Mouse (Mus musculus) embryonic facial prominence, embryonic 15.5 days (tissue): Measurements from ENCODE around the gene Snapc4. TPM values are rescaled to one million over a fixed set of nuclear protein-coding genes. Genes with fewer than 3 reads are reported as not detected.

Experiments
- ATAC-seq: fragments of 200-750 bp; cut with Nextera tagmentation; 2 replicates; pipeline ENCODE4 v1.8.0; 2017; ENCODE audit warnings: low read depth, moderate TSS enrichment; ENCODE audit not compliant: insufficient number of reproducible peaks, low FRiP score, low TSS enrichment
- H3K27ac ChIP-seq: fragments of 300-500 bp; sonication (generic); replicated peaks from 2 replicates; pipeline ENCODE4 v1.5.1; 2015; ENCODE audit warnings: mild to moderate bottlenecking, inconsistent platforms
- H3K27me3 ChIP-seq: fragments of 300-500 bp; sonication (generic); 2 replicates; pipeline ENCODE4 v1.6.1; 2015; ENCODE audit warnings: inconsistent platforms
- H3K36me3 ChIP-seq: fragments of 300-500 bp; sonication (generic); 2 replicates; pipeline ENCODE4 v1.6.1; 2015; ENCODE audit warnings: mild to moderate bottlenecking, inconsistent platforms
- H3K4me1 ChIP-seq: fragments of 300-500 bp; sonication (generic); 2 replicates; pipeline ENCODE4 v1.6.1; 2015; ENCODE audit warnings: inconsistent platforms
- H3K4me2 ChIP-seq: fragments of 300-500 bp; sonication (generic); replicated peaks from 2 replicates; pipeline ENCODE4 v1.6.1; 2015; ENCODE audit warnings: mild to moderate bottlenecking, inconsistent platforms
- H3K4me3 ChIP-seq: fragments of 300-500 bp; sonication (generic); replicated peaks from 2 replicates; pipeline ENCODE4 v1.5.1; 2015; ENCODE audit warnings: mild to moderate bottlenecking, inconsistent platforms
- H3K9ac ChIP-seq: fragments of 300-500 bp; sonication (generic); 2 replicates; pipeline ENCODE4 v1.6.1; 2015; ENCODE audit warnings: inconsistent platforms
- H3K9me3 ChIP-seq: fragments of 300-500 bp; sonication (generic); replicated peaks from 2 replicates; pipeline ENCODE4 v1.6.1; 2016; ENCODE audit warnings: inconsistent platforms
- WGBS: fragments of 180-500 bp; shearing (Covaris S2); methylation state at CpG from one replicate; pipeline ENCODE4 v1.1.7; 2015; 5-methylcytosine and 5-hydroxymethylcytosine counted together
- polyA plus RNA-seq: library from polyadenylated mRNA; unstranded; fragments of >200 nt; fragmentation: Nextera tagmentation; extraction: Ambion mirVana; gene quantifications from 2 replicates; pipeline ENCODE4 v1.2.1, GENCODE M21; 2015

The Snapc4 gene
- polyA plus RNA-seq, 1 experiment from 2014 or later, result 30.2 TPM

DNA sequence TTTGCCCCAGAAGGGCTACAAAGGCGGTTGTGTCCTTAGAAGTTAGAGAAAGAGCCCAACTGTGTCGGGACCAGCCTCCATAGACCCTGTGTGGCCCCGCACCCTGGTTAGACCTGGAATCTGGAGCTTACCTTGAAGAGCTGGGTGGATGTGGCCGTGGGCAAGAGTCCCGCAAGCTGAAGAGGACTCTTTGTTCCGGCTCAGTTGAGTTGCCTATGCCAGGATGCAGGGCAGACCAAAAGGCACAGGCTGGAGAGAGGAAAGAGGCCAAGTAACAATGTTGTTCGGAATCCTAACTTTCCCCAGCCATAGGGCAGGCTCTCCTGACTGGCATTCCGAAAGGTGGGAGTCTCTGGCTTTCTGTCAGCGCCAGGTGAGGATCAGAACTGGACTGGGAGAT, 61.3 kb downstream of the Snapc4 start:
- H3K27ac ChIP-seq, result no peak overlapping the region

DNA sequence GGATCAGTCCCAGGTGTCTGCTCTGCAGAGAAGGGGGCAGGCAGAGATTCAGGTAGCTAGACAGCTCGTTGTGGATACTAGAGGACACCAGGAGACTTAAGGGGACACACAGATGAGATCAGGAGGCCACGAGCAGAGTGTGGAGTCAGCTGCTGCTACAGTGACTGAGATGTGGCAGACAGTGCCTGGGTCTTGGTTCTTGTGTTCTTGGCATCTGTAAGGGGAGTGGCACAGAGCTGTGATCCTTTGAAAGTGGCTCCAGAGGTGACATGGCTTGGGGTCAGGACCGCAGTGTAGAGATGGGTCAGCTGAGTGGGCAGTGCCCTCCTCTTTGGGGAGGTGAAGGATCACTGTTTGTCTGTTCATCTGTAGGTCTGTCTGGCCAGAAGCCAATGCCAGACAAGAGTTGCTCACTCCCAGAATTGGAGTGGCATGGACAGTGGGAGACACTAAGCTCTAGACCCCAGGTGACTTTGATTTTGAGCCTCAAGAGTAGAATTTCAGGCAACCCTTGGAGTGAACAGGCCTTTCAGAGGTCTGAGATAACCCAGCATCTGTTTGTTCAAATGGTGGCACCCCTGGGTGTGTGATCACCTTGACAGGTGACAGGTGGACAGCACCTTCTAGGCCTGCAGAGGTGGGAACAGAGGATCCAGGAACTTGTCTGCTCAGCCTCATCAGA, 62.3 kb downstream of the Snapc4 start:
- no peak overlapping the region for H3K27ac ChIP-seq
- H3K4me1 ChIP-seq, result peaks cover 69% of the 10 kb centered on the region
- peak overlapping the region; percentile 77; the same call in 1 of the 2 replicates for H3K4me2 ChIP-seq

More for the DNA sequence above, 61.3 kb downstream of the Snapc4 start:
- no peak overlapping the region for H3K9ac ChIP-seq
- H3K4me3 ChIP-seq, result no peak overlapping the region
- 88% methylated on average over 9 of the region's 9 CpGs for WGBS
- ATAC-seq, result no peak
- no peaks in the 10 kb centered on the region for H3K27me3 ChIP-seq
- no peaks in the 10 kb centered on the region for H3K9me3 ChIP-seq
- H3K36me3 ChIP-seq, result peaks cover 13% of the 10 kb centered on the region
- H3K4me2 ChIP-seq, result no peak overlapping the region
- H3K4me1 ChIP-seq, result peaks cover 64% of the 10 kb centered on the region

DNA sequence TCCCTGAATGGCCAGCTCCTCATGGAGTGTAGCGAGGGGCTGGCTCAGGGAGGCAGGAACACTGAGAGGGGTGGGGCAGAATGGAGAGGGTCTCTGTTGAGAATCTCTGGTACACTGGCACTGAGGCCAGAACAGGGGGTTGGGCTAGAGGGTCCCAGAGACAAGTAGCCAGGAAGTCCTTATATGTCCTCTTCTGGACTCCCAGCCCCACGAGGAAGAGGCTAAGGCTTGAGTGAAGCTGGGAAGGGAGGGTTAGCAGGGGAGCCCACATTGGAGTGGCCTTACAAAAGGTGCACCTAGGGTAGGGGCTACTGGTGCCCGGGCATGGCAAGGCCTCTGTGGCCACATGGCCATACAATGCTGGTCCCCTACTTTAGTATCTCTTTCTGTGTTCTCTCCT, 63.1 kb downstream of the Snapc4 start:
- Histone ChIP-seq H3K4me1 (peaks cover 69% of the 10 kb centered on the region), H3K27ac (peak overlapping the region; percentile 98), H3K4me3 (peak overlapping the region; percentile 77), H3K9me3 (no peaks in the 10 kb centered on the region), H3K4me2 (peak overlapping the region; percentile 77), H3K36me3 (no peaks in the 10 kb centered on the region), H3K27me3 (no peaks in the 10 kb centered on the region), H3K9ac (0 out of 2 replicates have a peak overlapping the region, but pooled peaks have one; percentile 4)
- ATAC-seq, result no peak
- WGBS, result 61% methylated on average over 3 of the region's 3 CpGs

More for the DNA sequence above, 62.3 kb downstream of the Snapc4 start:
- no peaks in the 10 kb centered on the region for H3K27me3 ChIP-seq
- ATAC-seq, result no peak
- H3K9me3 ChIP-seq, result no peaks in the 10 kb centered on the region
- H3K4me3 ChIP-seq, result no peak overlapping the region
- WGBS, result 83% methylated on average over 3 of the region's 3 CpGs
- 0 out of 2 replicates have a peak overlapping the region, but pooled peaks have one; percentile 4 for H3K9ac ChIP-seq
- H3K36me3 ChIP-seq, result 0 out of 2 replicates have a peak, but pooled peaks cover 3% of the 10 kb centered on the region

DNA sequence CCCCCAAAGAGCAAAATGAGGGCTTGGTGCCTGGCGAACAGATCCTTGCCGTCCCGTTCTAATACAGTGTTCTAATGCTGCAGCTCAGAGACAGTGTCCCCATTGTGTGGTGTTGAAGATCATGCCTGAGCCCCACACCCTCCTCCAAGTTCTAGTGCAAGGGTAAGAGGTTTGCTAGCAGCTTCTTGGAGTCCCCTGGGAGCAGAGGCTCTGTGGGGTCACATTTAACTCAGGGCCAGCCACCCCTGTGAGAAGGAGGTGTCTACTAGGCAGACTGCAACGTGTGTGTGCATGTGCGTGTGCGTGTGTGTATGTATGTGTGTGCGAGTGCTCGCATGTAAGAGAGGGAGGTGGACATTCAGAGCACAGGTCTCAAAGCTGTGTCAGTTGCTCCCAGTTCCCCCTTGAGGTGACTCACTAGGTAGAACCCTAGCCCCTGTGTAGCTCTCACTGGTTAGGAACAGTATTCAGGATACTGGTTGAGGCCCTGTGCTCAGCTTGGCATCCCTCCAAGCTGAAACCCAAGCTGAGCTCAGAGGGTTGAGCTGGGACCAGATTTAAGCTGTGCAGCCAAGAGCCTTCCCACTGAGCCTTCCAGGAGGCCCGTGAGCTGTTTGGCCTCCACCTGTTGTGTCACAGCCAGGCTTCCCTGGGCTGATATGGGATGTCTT, 63.7 kb downstream of the Snapc4 start:
- Histone ChIP-seq H3K27me3 (no peaks in the 10 kb centered on the region), H3K4me1 (peaks cover 72% of the 10 kb centered on the region), H3K27ac (peak overlapping the region; percentile 98), H3K9me3 (no peaks in the 10 kb centered on the region), H3K9ac (peak overlapping the region; percentile 94), H3K4me3 (peak overlapping the region; percentile 77), H3K36me3 (no peaks in the 10 kb centered on the region), H3K4me2 (peak overlapping the region; percentile 77)
- WGBS, result 30% methylated on average over 9 of the region's 9 CpGs
- no peak for ATAC-seq

GRCm38 (mm10) chr2:26315925-26316311, 64.5 kb downstream of the Snapc4 start:
- H3K9me3 ChIP-seq, result no peaks in the 10 kb centered on the region
- under 1% methylated on average over 11 of the region's 11 CpGs for WGBS
- H3K4me3 ChIP-seq, result peak overlapping the region; percentile 77
- peak; percentile 1; the same call in 1 of the 2 replicates for ATAC-seq
- peak overlapping the region; percentile 98 for H3K27ac ChIP-seq
- peaks cover 72% of the 10 kb centered on the region for H3K4me1 ChIP-seq
- no peaks in the 10 kb centered on the region for H3K27me3 ChIP-seq
- peak overlapping the region; percentile 77 for H3K4me2 ChIP-seq
- H3K36me3 ChIP-seq, result no peaks in the 10 kb centered on the region
- H3K9ac ChIP-seq, result peak overlapping the region; percentile 94

DNA sequence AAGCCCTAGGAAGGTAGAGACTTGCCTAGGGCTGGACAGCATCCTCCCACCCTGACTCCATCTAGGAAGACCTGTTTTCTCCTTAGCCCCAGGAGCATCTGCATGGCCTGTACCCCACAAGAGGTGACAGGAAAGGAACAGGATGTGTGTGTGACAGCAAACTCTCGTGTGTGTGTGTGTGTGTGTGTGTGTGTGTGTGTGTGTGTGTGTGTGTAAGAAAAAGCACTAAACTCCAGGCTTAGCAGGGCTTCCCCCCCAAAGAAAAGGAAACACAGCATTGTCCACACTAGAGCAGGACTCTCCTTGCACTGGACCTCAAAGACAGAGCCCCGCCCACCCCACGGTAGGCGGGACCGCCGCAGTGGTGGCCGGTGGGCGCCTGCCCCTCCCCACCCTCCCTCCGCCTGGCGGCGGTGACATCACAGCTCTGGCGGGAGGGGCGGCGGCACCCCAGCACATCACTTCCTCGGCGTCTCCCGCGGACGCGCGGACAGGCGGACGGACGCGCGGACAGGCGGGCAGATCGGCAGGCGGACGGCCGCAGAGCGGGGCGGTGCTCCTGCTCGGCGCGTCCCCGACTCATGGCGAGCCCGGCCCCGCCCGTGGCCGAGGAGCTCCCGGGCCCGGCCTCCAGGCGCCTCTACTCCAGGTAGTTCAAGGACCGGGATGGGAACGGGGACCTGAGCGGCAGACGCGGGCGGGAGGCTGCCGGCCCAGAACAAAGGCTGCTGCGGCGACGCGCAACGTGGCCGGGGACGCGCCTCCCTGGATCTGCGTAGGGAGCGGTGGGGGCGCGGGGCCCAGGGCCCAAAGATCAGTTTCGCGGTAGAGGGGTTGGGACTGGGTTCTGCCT, 65.2 kb downstream of the Snapc4 start, which contains the start of gene Gpsm1:
Gene Gpsm1, plus strand, starts transcription at position 444 of the 853 bp plus-strand sequence.
- no peaks in the 10 kb centered on the region for H3K9me3 ChIP-seq
- H3K4me2 ChIP-seq, result peak within 1 kb of the TSS; percentile 77
- H3K27me3 ChIP-seq, result no peaks in the 10 kb centered on the region
- 0% methylated on average over 64 of the region's 66 CpGs for WGBS
- H3K9ac ChIP-seq, result peak within 1 kb of the TSS; percentile 94
- ATAC-seq, result peak; percentile 84
- peaks cover 67% of the 10 kb centered on the region for H3K4me1 ChIP-seq
- peak within 1 kb of the TSS; percentile 77 for H3K4me3 ChIP-seq
- no peaks in the 10 kb centered on the region for H3K36me3 ChIP-seq
- peak within 1 kb of the TSS; percentile 98 for H3K27ac ChIP-seq

GRCm38 (mm10) chr2:26314281-26315071, 66.0 kb downstream of the Snapc4 start:
- 23% methylated on average over 13 of the region's 13 CpGs for WGBS
- Histone ChIP-seq H3K27ac (peak overlapping the region; percentile 98), H3K36me3 (no peaks in the 10 kb centered on the region), H3K9ac (no peak overlapping the region), H3K9me3 (no peaks in the 10 kb centered on the region), H3K27me3 (no peaks in the 10 kb centered on the region), H3K4me3 (peak overlapping the region; percentile 77), H3K4me2 (peak overlapping the region; percentile 77), H3K4me1 (peaks cover 67% of the 10 kb centered on the region)
- ATAC-seq, result peak; percentile 48

- 85% methylated on average over 1 of the region's 1 CpGs for WGBS
- peaks cover 64% of the 10 kb centered on the region for H3K4me1 ChIP-seq
- H3K4me3 ChIP-seq, result no peak overlapping the region
Observed at GRCm38 (mm10) chr2:26313394-26313793, 67.1 kb downstream of the Snapc4 start.

GRCm38 (mm10) chr2:26312812-26313211, 67.6 kb downstream of the Snapc4 start:
- Histone ChIP-seq H3K4me2 (no peak overlapping the region), H3K36me3 (no peaks in the 10 kb centered on the region), H3K4me3 (no peak overlapping the region), H3K4me1 (peaks cover 58% of the 10 kb centered on the region), H3K27ac (no peak overlapping the region), H3K9me3 (no peaks in the 10 kb centered on the region), H3K27me3 (no peaks in the 10 kb centered on the region), H3K9ac (no peak overlapping the region)
- ATAC-seq, result no peak
- 64% methylated on average over 2 of the region's 2 CpGs for WGBS

More at GRCm38 (mm10) chr2:26313394-26313793, 67.1 kb downstream of the Snapc4 start:
- no peaks in the 10 kb centered on the region for H3K27me3 ChIP-seq
- no peak for ATAC-seq
- no peak overlapping the region for H3K4me2 ChIP-seq
- H3K27ac ChIP-seq, result peak overlapping the region; percentile 98; the same call in 1 of the 2 replicates
- H3K36me3 ChIP-seq, result no peaks in the 10 kb centered on the region
- H3K9me3 ChIP-seq, result no peaks in the 10 kb centered on the region
- no peak overlapping the region for H3K9ac ChIP-seq
